Mouse (Mus musculus): ENCODE measurements around the gene Gm5935.
"Not testable (repeated sequence)": the region's sequence is repeated elsewhere in the genome, so short reads cannot be mapped to it uniquely, and the experiment has no call there.

Gm5935 gene

DNA sequence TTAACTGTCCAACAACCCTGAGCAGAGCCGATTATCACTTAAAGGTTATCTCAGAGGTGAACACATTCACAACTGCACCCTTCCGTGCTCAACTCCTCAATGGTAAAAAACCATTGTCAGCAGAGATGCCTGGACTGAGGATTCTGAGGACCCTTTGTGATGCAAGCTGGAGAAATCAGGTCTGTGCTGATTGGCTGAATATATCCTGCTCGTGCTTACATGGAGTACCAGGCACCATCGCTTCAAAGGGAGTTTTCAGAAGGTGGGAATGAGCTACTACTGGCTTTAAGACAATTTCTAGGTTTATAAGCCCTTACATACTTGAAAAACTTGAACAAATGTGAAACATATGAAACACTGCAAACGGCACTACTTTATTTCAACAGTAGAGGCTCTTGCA lies at the start of gene Gm5935:
Gene Gm5935, minus strand, starts transcription at position 101 of the 400 bp plus-strand sequence.
- in situ Hi-C loops (cut with MboI), result not testable (repeated sequence)
